Mouse (Mus musculus) urinary bladder, postnatal 0 days (tissue): ENCODE results near the gene Crip3. TPM values are rescaled to one million over a fixed set of nuclear protein-coding genes. Genes with fewer than 3 reads are reported as not detected.

ENCODE experiments used
- polyA plus RNA-seq: library from polyadenylated mRNA; unstranded; fragments of >200 nt; fragmentation: Nextera tagmentation; extraction: Ambion mirVana; gene quantifications from 2 replicates; pipeline ENCODE4 v1.2.1, GENCODE M21; 2015

The Crip3 gene
- not detected in 2 replicates for polyA plus RNA-seq

DNA sequence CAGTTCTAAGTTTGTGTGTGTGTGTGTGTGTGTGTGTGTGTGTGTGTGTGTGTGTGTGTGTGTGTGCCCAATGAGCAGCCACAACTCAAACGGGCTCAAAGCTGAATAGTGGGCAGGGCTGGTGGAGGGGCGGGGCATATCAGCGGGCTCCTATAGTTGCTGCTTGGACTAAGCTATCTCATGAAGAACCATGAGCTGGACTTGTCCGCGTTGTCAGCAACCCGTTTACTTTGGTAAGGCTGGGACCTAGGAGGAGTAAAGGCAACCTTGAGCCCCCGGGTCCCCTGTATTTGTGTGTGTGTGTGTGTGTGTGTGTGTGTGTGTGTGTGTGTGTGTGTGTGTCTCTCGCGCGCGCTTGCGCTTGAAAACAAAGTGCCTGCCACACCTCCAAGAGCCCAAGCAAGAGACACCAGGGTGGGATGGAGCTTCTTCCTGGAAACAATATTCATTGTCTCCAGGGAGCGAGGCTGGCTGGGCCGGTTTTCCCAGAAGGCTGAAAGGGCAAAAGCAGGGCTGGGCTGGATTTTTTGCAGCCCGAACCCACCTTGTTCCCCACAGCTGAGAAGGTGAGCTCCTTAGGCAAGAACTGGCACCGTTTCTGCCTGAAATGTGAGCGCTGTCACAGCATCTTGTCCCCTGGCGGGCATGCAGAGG, at the start of gene Crip3:
Gene Crip3 (plus strand): TSS at position 166 of the 654 bp plus-strand sequence.

DNA sequence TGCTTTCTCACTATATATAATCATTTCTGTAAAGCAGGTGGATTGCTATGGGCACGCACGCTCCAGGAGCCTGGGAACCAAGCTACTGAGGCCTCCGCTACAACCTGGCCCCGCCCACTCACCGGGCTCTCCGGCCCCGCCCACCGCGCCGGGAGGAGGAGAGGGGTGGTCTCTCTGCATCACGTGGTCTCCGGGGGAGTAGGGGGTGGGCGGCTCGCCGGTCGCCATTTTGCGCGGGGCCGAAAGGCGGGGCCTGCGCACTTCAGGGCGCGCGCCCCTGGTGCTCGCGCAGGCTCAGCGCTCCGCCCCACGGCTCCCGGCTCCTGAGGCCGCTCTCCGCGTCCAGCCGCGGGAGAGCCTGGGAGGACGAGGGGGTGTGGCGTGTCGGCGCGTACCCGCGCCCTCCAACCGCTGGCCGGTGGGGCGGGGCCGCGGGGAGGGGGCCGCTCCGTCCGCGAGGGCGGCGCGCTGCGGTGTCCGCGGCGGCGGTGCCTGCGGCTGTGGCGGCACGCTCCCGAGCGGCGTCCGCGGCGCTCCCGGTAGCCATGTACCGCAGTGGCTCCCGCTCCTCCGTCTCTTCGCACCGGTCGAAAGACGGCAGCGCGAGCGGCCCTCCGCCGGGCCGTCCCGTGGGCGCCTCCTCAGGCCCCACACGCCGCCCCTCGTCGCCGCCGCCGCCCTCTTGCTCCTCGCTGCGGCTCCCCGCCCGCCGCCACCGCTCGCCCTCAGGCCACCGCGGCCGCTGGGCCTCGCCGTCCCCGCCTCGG, 45.2 kb upstream of the Crip3 start, which contains the start of gene Zfp318:
Gene Zfp318 (plus strand): TSS at position 438 of the 767 bp plus-strand sequence.

GRCm38 (mm10) chr17:46438298-46438873, 9.7 kb downstream of the Crip3 start, which contains the start of gene Slc22a7:
Gene Slc22a7 (minus strand): TSS chr17:46438457.

Other genes with a start within 250 kb of the Crip3 start
- gene Polh, start 226.3 kb upstream of the Crip3 start, polyA plus RNA-seq, result 7.7 and 11.9 TPM in 2 replicates
- gene Xpo5, start 226.1 kb upstream of the Crip3 start, polyA plus RNA-seq, result 13.0 and 15.6 TPM in 2 replicates
- 39.0 TPM in 2 replicates for gene Polr1c, start 180.9 kb upstream of the Crip3 start, polyA plus RNA-seq
- 109 and 124 TPM in 2 replicates for gene Yipf3, start 180.8 kb upstream of the Crip3 start, polyA plus RNA-seq
- 0.43 and 0.46 TPM in 2 replicates for gene Lrrc73, start 175.4 kb upstream of the Crip3 start, polyA plus RNA-seq
- gene Tjap1, start 145.9 kb upstream of the Crip3 start, polyA plus RNA-seq, result 27.2 and 28.3 TPM in 2 replicates
- gene Dlk2, start 131.5 kb upstream of the Crip3 start, polyA plus RNA-seq, result 15.5 and 16.6 TPM in 2 replicates
- gene Abcc10, start 100.6 kb upstream of the Crip3 start, polyA plus RNA-seq, result 3.4 and 4.0 TPM in 2 replicates
- 5.7 and 6.6 TPM in 2 replicates for gene Zfp318, start 45.2 kb upstream of the Crip3 start, polyA plus RNA-seq
- gene Slc22a7, start 9.5 kb downstream of the Crip3 start, polyA plus RNA-seq, result not detected in 2 replicates
- 0.02 TPM in 2 replicates for gene Ttbk1, start 58.7 kb downstream of the Crip3 start, polyA plus RNA-seq
- gene Dnph1, start 67.8 kb downstream of the Crip3 start, polyA plus RNA-seq, result 17.5 and 18.0 TPM in 2 replicates
- 3.2 and 4.5 TPM in 2 replicates for gene Cul9, start 117.5 kb downstream of the Crip3 start, polyA plus RNA-seq
- 7.7 and 8.4 TPM in 2 replicates for gene Srf, start 127.2 kb downstream of the Crip3 start, polyA plus RNA-seq
- gene Ptk7, start 200.6 kb downstream of the Crip3 start, polyA plus RNA-seq, result 26.9 and 28.3 TPM in 2 replicates
- gene Klc4, start 217.1 kb downstream of the Crip3 start, polyA plus RNA-seq, result 14.2 and 15.2 TPM in 2 replicates
- 76.6 and 80.1 TPM in 2 replicates for gene Mrpl2, start 217.3 kb downstream of the Crip3 start, polyA plus RNA-seq
- gene Cul7, start 221.4 kb downstream of the Crip3 start, polyA plus RNA-seq, result 17.8 and 18.7 TPM in 2 replicates
- gene Rrp36, start 245.4 kb downstream of the Crip3 start, polyA plus RNA-seq, result 39.3 and 42.2 TPM in 2 replicates
- 99.7 and 109 TPM in 2 replicates for gene Mea1, start 249.9 kb downstream of the Crip3 start, polyA plus RNA-seq